Comparison of ENCODE assay signal across 22 mouse cellular contexts in the genomic region with DNA sequence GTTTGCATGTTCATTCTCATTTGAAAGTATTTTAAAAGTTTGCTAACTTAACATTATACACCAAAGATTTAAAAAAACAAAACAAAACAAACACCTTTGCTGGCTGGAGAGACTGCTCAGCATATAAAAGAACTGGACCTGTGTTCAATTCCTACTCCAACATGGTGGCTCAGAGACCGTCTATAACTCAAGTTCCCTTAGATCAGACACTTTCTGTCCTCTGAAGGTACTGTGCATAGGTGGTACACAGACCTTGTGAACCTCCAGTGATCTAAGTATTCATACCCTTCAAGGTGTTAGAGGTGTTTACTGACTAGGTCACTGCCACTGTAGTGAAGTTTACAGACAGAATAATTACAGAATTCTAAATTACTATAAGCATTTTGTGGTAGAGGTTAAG. TPM values are rescaled to one million over a fixed set of nuclear protein-coding genes. Genes with fewer than 3 reads are reported as not detected.
"Had no signal": no experiment of that assay in that cellular context is flagged by ENCODE, and none has a peak within 500 bp of the region (broad histone marks: within the 10 kb centered on the region; RNA-seq: fewer than 3 reads in every experiment).

No protein-coding gene starts in this region.

- H3K27me3 ChIP-seq: neural tube, embryonic 12.5 days; neural tube, embryonic 13.5 days; neural tube, embryonic 15.5 days; stomach, embryonic 15.5 days had no signal

- H3K27ac ChIP-seq: neural tube, embryonic 12.5 days; neural tube, embryonic 13.5 days; neural tube, embryonic 15.5 days; stomach, embryonic 15.5 days; stomach, postnatal 0 days had no signal

- H3K4me3 ChIP-seq: neural tube, embryonic 12.5 days; neural tube, embryonic 13.5 days; neural tube, embryonic 15.5 days; stomach, embryonic 15.5 days had no signal

- DNase-seq: retina, postnatal 1 day; right cerebral cortex, adult 18-20 months; right cerebral cortex, postnatal 14 days; right cerebral cortex, postnatal 25 days; right cerebral cortex, postnatal 4 days; spleen, adult 18-20 months; thymus, adult 18-20 months; thymus, adult 2 months; thymus, postnatal 14 days; thymus, postnatal 25 days; thymus, postnatal 36 days; thymus, postnatal 4 days had no signal

- H3K9ac ChIP-seq: neural tube, embryonic 12.5 days; neural tube, embryonic 13.5 days; neural tube, embryonic 15.5 days; stomach, embryonic 15.5 days had no signal

- H3K4me2 ChIP-seq: neural tube, embryonic 12.5 days; neural tube, embryonic 13.5 days; neural tube, embryonic 15.5 days; stomach, embryonic 15.5 days had no signal

- H3K4me1 ChIP-seq: stomach, embryonic 15.5 days had no signal

- H3K36me3 ChIP-seq: neural tube, embryonic 12.5 days; neural tube, embryonic 13.5 days; neural tube, embryonic 15.5 days; stomach, embryonic 15.5 days had no signal

- H3K9me3 ChIP-seq: neural tube, embryonic 12.5 days; neural tube, embryonic 13.5 days; neural tube, embryonic 15.5 days; stomach, embryonic 15.5 days had no signal

RNA-seq across cellular contexts. Expression of gene Fam186a, which starts 12.4 kb away (rescaled TPM):
- total RNA-seq: neutrophil, adult 5-6 weeks had no signal
- polyA plus RNA-seq: neural tube, embryonic 12.5 days; neural tube, embryonic 13.5 days; neural tube, embryonic 15.5 days; spleen, adult 2 months; stomach, embryonic 14.5 days; stomach, embryonic 15.5 days; stomach, embryonic 16.5 days; stomach, postnatal 0 days; thymus, postnatal 0 days had no signal
